Mouse (Mus musculus): ENCODE data around the gene Fam172a. TPM values are rescaled to one million over a fixed set of nuclear protein-coding genes. Genes with fewer than 3 reads are reported as not detected.

Fam172a gene
- total and polyA plus RNA-seq, 3 experiments: 33.4 to 89.8 (median 45.3) TPM

- H3K4me3 ChIP-seq (ENCODE audit: low read depth, low read length): no peak overlapping the region
- peaks cover 3% of the 10 kb centered on the region; the same call in 1 of the 2 replicates for H3K4me1 ChIP-seq (ENCODE audit: insufficient read depth, low read depth, low read length)
- no peaks in the 10 kb centered on the region for H3K36me3 ChIP-seq (replicated peaks)
- no peak for TF ChIP-seq GATA1 (IDR thresholded peaks at IDR 0.05; ENCODE audit: borderline replicate concordance, low read length)
- no peak for TF ChIP-seq GATA2 (IDR thresholded peaks at IDR 0.05; ENCODE audit: borderline replicate concordance, low read depth, low read length)
- no peak for TF ChIP-seq TAL1 (conservative IDR thresholded peaks at IDR 0.05; ENCODE audit: low read depth, low read length)
- TF ChIP-seq CTCF (IDR thresholded peaks at IDR 0.05; ENCODE audit: low read depth, low read length): no peak
- no peak for TF ChIP-seq POLR2AphosphoS5 (IDR thresholded peaks at IDR 0.05; ENCODE audit: insufficient replicate concordance, low read depth, low read length)
- no peaks in the 10 kb centered on the region for H3K9me3 ChIP-seq (replicated peaks)
- DNase-seq (ENCODE audit: low spot score): no peak
- ATAC-seq (ENCODE audit: extremely low read depth, insufficient number of reproducible peaks, low FRiP score, poor library complexity, severe bottlenecking): no peak
- peaks cover 58% of the 10 kb centered on the region for H3K27me3 ChIP-seq (ENCODE audit: insufficient read depth, low read length)
Measured at GRCm38 (mm10) chr13:78184786-78185466, 483.1 kb downstream of the Fam172a start.

GRCm38 (mm10) chr13:78186340-78186946, 484.6 kb downstream of the Fam172a start:
- DNase-seq (ENCODE audit: low spot score) (no peak), ATAC-seq (ENCODE audit: extremely low read depth, insufficient number of reproducible peaks, low FRiP score, poor library complexity, severe bottlenecking) (no peak)
- TF ChIP-seq TAL1 (conservative IDR thresholded peaks at IDR 0.05; ENCODE audit: low read depth, low read length) (no peak), GATA1 (IDR thresholded peaks at IDR 0.05; ENCODE audit: borderline replicate concordance, low read length) (no peak), POLR2AphosphoS5 (IDR thresholded peaks at IDR 0.05; ENCODE audit: insufficient replicate concordance, low read depth, low read length) (no peak), GATA2 (IDR thresholded peaks at IDR 0.05; ENCODE audit: borderline replicate concordance, low read depth, low read length) (no peak), CTCF (IDR thresholded peaks at IDR 0.05; ENCODE audit: low read depth, low read length) (no peak)

GRCm38 (mm10) chr13:78187833-78188232, 486.0 kb downstream of the Fam172a start:
- peaks cover 40% of the 10 kb centered on the region for H3K27me3 ChIP-seq (ENCODE audit: insufficient read depth, low read length)
- DNase-seq (ENCODE audit: low spot score) (no peak), ATAC-seq (ENCODE audit: extremely low read depth, insufficient number of reproducible peaks, low FRiP score, poor library complexity, severe bottlenecking) (no peak)
- TF ChIP-seq GATA2 (IDR thresholded peaks at IDR 0.05; ENCODE audit: borderline replicate concordance, low read depth, low read length) (no peak), POLR2AphosphoS5 (IDR thresholded peaks at IDR 0.05; ENCODE audit: insufficient replicate concordance, low read depth, low read length) (no peak), GATA1 (IDR thresholded peaks at IDR 0.05; ENCODE audit: borderline replicate concordance, low read length) (no peak), TAL1 (conservative IDR thresholded peaks at IDR 0.05; ENCODE audit: low read depth, low read length) (no peak), CTCF (IDR thresholded peaks at IDR 0.05; ENCODE audit: low read depth, low read length) (no peak)
- H3K4me1 ChIP-seq (ENCODE audit: insufficient read depth, low read depth, low read length): no peaks in the 10 kb centered on the region; the same call in 1 of the 2 replicates
- H3K36me3 ChIP-seq (replicated peaks): no peaks in the 10 kb centered on the region
- no peaks in the 10 kb centered on the region for H3K9me3 ChIP-seq (replicated peaks)
- no peak overlapping the region for H3K4me3 ChIP-seq (ENCODE audit: low read depth, low read length)

More at GRCm38 (mm10) chr13:78186340-78186946, 484.6 kb downstream of the Fam172a start:
- H3K27me3 ChIP-seq (ENCODE audit: insufficient read depth, low read length): peaks cover 51% of the 10 kb centered on the region
- no peaks in the 10 kb centered on the region for H3K9me3 ChIP-seq (replicated peaks)
- H3K4me3 ChIP-seq (ENCODE audit: low read depth, low read length): no peak overlapping the region
- no peaks in the 10 kb centered on the region for H3K36me3 ChIP-seq (replicated peaks)
- peaks cover 3% of the 10 kb centered on the region; the same call in 1 of the 2 replicates for H3K4me1 ChIP-seq (ENCODE audit: insufficient read depth, low read depth, low read length)

- Histone ChIP-seq H3K27me3 (ENCODE audit: insufficient read depth, low read length) (peaks cover 30% of the 10 kb centered on the region), H3K9me3 (replicated peaks) (no peaks in the 10 kb centered on the region), H3K4me3 (ENCODE audit: low read depth, low read length) (no peak overlapping the region), H3K4me1 (ENCODE audit: insufficient read depth, low read depth, low read length) (no peaks in the 10 kb centered on the region; the same call in 1 of the 2 replicates), H3K36me3 (replicated peaks) (no peaks in the 10 kb centered on the region)
- DNase-seq (ENCODE audit: low spot score) (no peak), ATAC-seq (ENCODE audit: extremely low read depth, insufficient number of reproducible peaks, low FRiP score, poor library complexity, severe bottlenecking) (no peak)
- TF ChIP-seq TAL1 (conservative IDR thresholded peaks at IDR 0.05; ENCODE audit: low read depth, low read length) (no peak), GATA1 (IDR thresholded peaks at IDR 0.05; ENCODE audit: borderline replicate concordance, low read length) (no peak), POLR2AphosphoS5 (IDR thresholded peaks at IDR 0.05; ENCODE audit: insufficient replicate concordance, low read depth, low read length) (no peak), GATA2 (IDR thresholded peaks at IDR 0.05; ENCODE audit: borderline replicate concordance, low read depth, low read length) (no peak), CTCF (IDR thresholded peaks at IDR 0.05; ENCODE audit: low read depth, low read length) (no peak)
Measured at GRCm38 (mm10) chr13:78189586-78189985, 487.8 kb downstream of the Fam172a start.

- Histone ChIP-seq H3K27me3 (ENCODE audit: insufficient read depth, low read length) (peaks cover 26% of the 10 kb centered on the region; the same call in 1 of the 2 replicates), H3K4me3 (ENCODE audit: low read depth, low read length) (no peak overlapping the region), H3K36me3 (replicated peaks) (no peaks in the 10 kb centered on the region), H3K4me1 (ENCODE audit: insufficient read depth, low read depth, low read length) (peaks cover 7% of the 10 kb centered on the region), H3K9me3 (replicated peaks) (peaks cover 10% of the 10 kb centered on the region)
- TF ChIP-seq CTCF (IDR thresholded peaks at IDR 0.05; ENCODE audit: low read depth, low read length) (no peak), GATA2 (IDR thresholded peaks at IDR 0.05; ENCODE audit: borderline replicate concordance, low read depth, low read length) (no peak), TAL1 (conservative IDR thresholded peaks at IDR 0.05; ENCODE audit: low read depth, low read length) (no peak), POLR2AphosphoS5 (IDR thresholded peaks at IDR 0.05; ENCODE audit: insufficient replicate concordance, low read depth, low read length) (no peak), GATA1 (IDR thresholded peaks at IDR 0.05; ENCODE audit: borderline replicate concordance, low read length) (no peak)
- DNase-seq (ENCODE audit: low spot score) (no peak), ATAC-seq (ENCODE audit: extremely low read depth, insufficient number of reproducible peaks, low FRiP score, poor library complexity, severe bottlenecking) (no peak)
Measured at GRCm38 (mm10) chr13:78193211-78193610, 491.4 kb downstream of the Fam172a start.

Measured in G1E (cell line).